Mouse (Mus musculus) heart, adult 2 months (tissue): ENCODE data around the gene Syngap1.

ENCODE experiments used
- CTCF ChIP-seq: fragments of 200-600 bp; IDR thresholded peaks from 2 replicates; pipeline ENCODE4 v1.8.1; 2022; ENCODE audit warnings: antibody characterized with exemption, mild to moderate bottlenecking, moderate library complexity
- POLR2A ChIP-seq: fragments of 200-500 bp; IDR thresholded peaks from 2 replicates; pipeline ENCODE4 v1.6.1; 2011; ENCODE audit warnings: mild to moderate bottlenecking, low read depth, low read length, control low read depth; ENCODE audit not compliant: insufficient read depth

GRCm38 (mm10) chr17:27001889-27002288, 60.8 kb downstream of the Syngap1 start:
- peak; percentile 71 for TF ChIP-seq CTCF
- no peak for TF ChIP-seq POLR2A
